Mouse (Mus musculus) hematopoietic multipotent progenitor cell, adult 10-12 weeks (in vitro differentiated cells): ENCODE results near the gene Sox21. TPM values are rescaled to one million over a fixed set of nuclear protein-coding genes. Genes with fewer than 3 reads are reported as not detected.

Source experiments
- polyA plus RNA-seq: library from polyadenylated mRNA; stranded (reverse); fragments of >175 nt; gene quantifications from 2 replicates; pipeline ENCODE4 v1.2.3, GENCODE M21; 2012; ENCODE audit warnings: low replicate concordance

Gene Sox21
- 0.05 TPM in 1 of 2 replicates, not detected in the other for polyA plus RNA-seq

DNA sequence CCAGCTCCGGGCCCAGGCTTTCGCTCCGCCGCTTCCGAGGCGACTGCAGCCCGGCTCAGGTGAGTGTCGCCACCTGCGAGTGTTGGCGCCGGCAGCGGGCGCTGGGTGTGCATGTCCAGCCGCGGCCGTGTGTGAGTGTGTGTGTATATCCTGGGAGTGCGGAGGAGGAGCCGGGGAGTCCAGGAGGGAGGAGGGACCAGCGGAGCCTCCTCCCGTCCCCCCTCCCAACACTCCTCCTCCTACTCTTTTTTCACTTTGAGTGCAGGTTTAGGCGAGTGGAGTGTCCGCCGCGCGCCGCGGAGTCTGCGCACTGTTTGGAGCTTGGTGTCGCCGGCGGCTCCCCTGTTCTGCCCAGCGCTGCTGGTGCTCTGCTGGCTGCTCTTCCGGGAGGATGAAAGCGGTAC, at the start of gene Sox21:
TSS of gene Sox21 (minus strand) at position 145 of the 404 bp plus-strand sequence.

DNA sequence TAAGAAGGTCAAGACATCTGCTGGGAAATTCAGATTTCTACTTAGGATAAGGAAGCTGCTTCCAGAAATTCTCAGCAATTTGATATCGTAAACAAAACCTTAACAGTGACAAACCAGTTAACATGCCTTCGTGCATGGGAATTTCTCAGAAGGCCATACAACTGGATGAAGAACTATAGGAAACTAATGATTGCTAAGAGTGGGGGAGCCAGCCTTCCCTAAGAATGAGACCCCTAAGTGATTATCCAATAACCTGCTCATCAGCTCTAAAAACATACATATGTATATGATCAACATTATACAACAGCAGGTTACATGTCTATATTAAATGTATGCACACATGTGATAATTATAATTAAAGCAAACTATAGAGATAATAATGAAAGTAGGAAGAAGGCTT, 29.8 kb upstream of the Sox21 start, which contains the start of gene Gm9376:
TSS of gene Gm9376 (plus strand) at position 301 of the 400 bp plus-strand sequence.

Other genes with a start within 250 kb of the Sox21 start
- gene Dct, start 184.8 kb downstream of the Sox21 start, polyA plus RNA-seq = 0.05 TPM in 1 of 2 replicates, not detected in the other
- 0.64 and 9.3 TPM in 2 replicates for gene Tgds, start 104.3 kb downstream of the Sox21 start, polyA plus RNA-seq
- 5.7 and 7.4 TPM in 2 replicates for gene Gpr180, start 99.9 kb downstream of the Sox21 start, polyA plus RNA-seq
- gene Gm9376, start 29.9 kb upstream of the Sox21 start, polyA plus RNA-seq = not detected in 2 replicates